Mouse (Mus musculus): ENCODE data around the gene Pex16.

GRCm38 (mm10) chr2:92330840-92331239 is 43.6 kb upstream of the Pex16 start:
- TF ChIP-seq POLR2A (IDR thresholded peaks at IDR 0.05; ENCODE audit: extremely low read depth, insufficient read depth, low read length) (no peak), CTCF (IDR thresholded peaks at IDR 0.05; ENCODE audit: low read depth, low read length) (peak; percentile 46; the same call in 1 of the 2 replicates)

All from liver, adult 2 months (tissue).